Mouse (Mus musculus) neutrophil, adult 65 days (primary cell): ENCODE results near the gene Gm3278. TPM values are rescaled to one million over a fixed set of nuclear protein-coding genes. Genes with fewer than 3 reads are reported as not detected.

Experiments used
- total RNA-seq: library from RNA; stranded (reverse); gene quantifications from 2 replicates; pipeline ENCODE4 v1.2.4, GENCODE M21; 2023

Gm3278 gene
- not detected in 2 replicates for total RNA-seq

GRCm38 (mm10) chr14:4892116-4892515 is at the start of gene Gm3278:
Gm3278 (plus strand) TSS chr14:4892416.

GRCm38 (mm10) chr14:4855299-4855980 is 36.8 kb upstream of the Gm3278 start, which contains the start of gene Gm3264:
Gm3264 (plus strand) TSS chr14:4855576.

Other genes with a start within 250 kb of the Gm3278 start
- not detected in 2 replicates for gene Gm3239, start 228.2 kb upstream of the Gm3278 start, total RNA-seq
- not detected in 2 replicates for gene Gm7876, start 183.2 kb upstream of the Gm3278 start, total RNA-seq
- gene Gm3252, start 165.6 kb upstream of the Gm3278 start, total RNA-seq, result not detected in 2 replicates
- gene Gm9602, start 116.1 kb upstream of the Gm3278 start, total RNA-seq, result not detected in 2 replicates
- not detected in 2 replicates for gene Gm3269, start 54.3 kb upstream of the Gm3278 start, total RNA-seq
- not detected in 2 replicates for gene Gm3264, start 36.8 kb upstream of the Gm3278 start, total RNA-seq
- not detected in 2 replicates for gene Gm8297, start 91.5 kb downstream of the Gm3278 start, total RNA-seq
- gene Gm3298, start 123.5 kb downstream of the Gm3278 start, total RNA-seq, result not detected in 2 replicates
- gene 4930555G01Rik, start 158.2 kb downstream of the Gm3278 start, total RNA-seq, result not detected in 2 replicates
- gene Gm8281, start 178.6 kb downstream of the Gm3278 start, total RNA-seq, result not detected in 2 replicates
- not detected in 2 replicates for gene Gm8279, start 239.1 kb downstream of the Gm3278 start, total RNA-seq